Mouse (Mus musculus) cerebellum, adult 2 months (tissue): ENCODE results near the gene Hmgn1. TPM values are rescaled to one million over a fixed set of nuclear protein-coding genes. Genes with fewer than 3 reads are reported as not detected.

Experiments used
- DNase-seq, 2 experiments: peaks; one replicate each; pipeline ENCODE4 v3.0.0; 2021
- H3K27ac ChIP-seq: fragments of 200-500 bp; 2 replicates; pipeline ENCODE4 v1.5.1; 2012; ENCODE audit warnings: low read length, control low read depth, inconsistent platforms; ENCODE audit not compliant: insufficient read depth
- H3K27me3 ChIP-seq: fragments of 200-500 bp; 2 replicates; pipeline ENCODE4 v1.6.1; 2012; ENCODE audit warnings: inconsistent platforms, mild to moderate bottlenecking, low read length, moderate library complexity; ENCODE audit not compliant: control insufficient read depth, insufficient read depth
- H3K4me1 ChIP-seq: fragments of 200-500 bp; 2 replicates; pipeline ENCODE4 v1.6.1; 2011; ENCODE audit warnings: low read length; ENCODE audit not compliant: control insufficient read depth, insufficient read depth
- H3K4me3 ChIP-seq: fragments of 200-500 bp; replicated peaks from 2 replicates; pipeline ENCODE3; 2011; ENCODE audit warnings: mild to moderate bottlenecking, low read depth, low read length, control low read depth; ENCODE audit not compliant: insufficient read depth
- CTCF ChIP-seq: fragments of 200-500 bp; IDR thresholded peaks from 2 replicates; pipeline ENCODE4 v1.5.1; 2011; ENCODE audit warnings: low read depth, mild to moderate bottlenecking, control low read depth, low read length, moderate library complexity, borderline replicate concordance; ENCODE audit not compliant: insufficient read depth
- POLR2A ChIP-seq: fragments of 200-500 bp; IDR thresholded peaks from 2 replicates; pipeline ENCODE4 v1.6.1; 2011; ENCODE audit warnings: low read length, control low read depth, borderline replicate concordance; ENCODE audit not compliant: insufficient read depth
- WGBS: fragments of 180-500 bp; shearing (Covaris S2); methylation state at CpG from one replicate; pipeline ENCODE4 v1.1.7; 2018; 5-methylcytosine and 5-hydroxymethylcytosine counted together
- polyA plus RNA-seq: library from polyadenylated mRNA; depleted of rRNA; stranded (reverse); fragments of >200 nt; gene quantifications from 2 replicates; pipeline ENCODE4 v1.2.3, GENCODE M21; 2012; rRNA removed

Hmgn1 gene
- polyA plus RNA-seq, 1 experiment, result 76.0 TPM

DNA sequence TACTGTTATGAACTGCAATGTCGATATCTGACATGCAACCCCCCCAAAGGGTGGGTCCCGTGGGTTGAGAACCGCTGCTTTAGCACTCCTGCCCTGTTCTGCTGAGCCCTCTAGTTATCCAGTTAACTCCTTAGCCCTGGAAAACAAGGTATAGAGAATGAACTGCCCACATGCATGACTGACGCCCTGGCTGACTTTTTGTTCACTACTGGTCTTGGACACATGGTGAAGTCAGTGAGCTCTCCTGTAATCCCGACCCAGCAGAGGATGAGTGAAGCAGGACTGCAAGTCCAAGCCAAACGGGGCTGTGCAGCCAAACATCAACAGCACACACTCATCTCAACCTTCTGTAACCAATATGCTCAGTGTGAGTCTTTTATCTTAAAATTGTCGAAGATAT is 47.0 kb downstream of the Hmgn1 start:
- WGBS, result 64% methylated on average over 7 of the region's 7 CpGs
- H3K27me3 ChIP-seq, result no peaks in the 10 kb centered on the region
- no peak overlapping the region for H3K4me3 ChIP-seq
- H3K4me1 ChIP-seq, result peaks cover 12% of the 10 kb centered on the region
- no peak for DNase-seq
- TF ChIP-seq CTCF (no peak), POLR2A (no peak)
- no peak overlapping the region for H3K27ac ChIP-seq

Other genes with a start within 250 kb of the Hmgn1 start
- gene Psmg1, start 136.8 kb downstream of the Hmgn1 start, polyA plus RNA-seq, result 28.8 and 29.3 TPM in 2 replicates
- 79.9 and 86.7 TPM in 2 replicates for gene Brwd1, start 45.2 kb downstream of the Hmgn1 start, polyA plus RNA-seq
- 138 and 145 TPM in 2 replicates for gene Wrb, start 17.7 kb upstream of the Hmgn1 start, polyA plus RNA-seq
- 2.1 and 2.5 TPM in 2 replicates for gene Lca5l, start 64.5 kb upstream of the Hmgn1 start, polyA plus RNA-seq
- 38.3 and 54.5 TPM in 2 replicates for gene Sh3bgr, start 72.7 kb upstream of the Hmgn1 start, polyA plus RNA-seq
- gene B3galt5, start 108.1 kb upstream of the Hmgn1 start, polyA plus RNA-seq, result 32.1 and 38.6 TPM in 2 replicates